Mouse (Mus musculus) midbrain, embryonic 13.5 days (tissue): ENCODE measurements at regions not wholly inside any gene's neighbourhood (a gene's known extent, or its start where the extent isn't known, plus 50 kb on each side); places are given as distances from the start of the nearest gene placed in this dataset.
A peak's percentile ranks its signal among the peaks of the same experiment; 100 is the strongest.

Experiments
- ATAC-seq: fragments of 200-750 bp; cut with Nextera tagmentation; 2 replicates; pipeline ENCODE4 v1.8.0; 2017; ENCODE audit warnings: mild to moderate bottlenecking, moderate TSS enrichment, moderate library complexity
- H3K27ac ChIP-seq: fragments of 300-500 bp; sonication (generic); 2 replicates; pipeline ENCODE4 v1.5.1; 2015; ENCODE audit warnings: inconsistent platforms, mild to moderate bottlenecking, moderate library complexity
- H3K27me3 ChIP-seq: fragments of 300-500 bp; sonication (generic); 2 replicates; pipeline ENCODE4 v1.6.1; 2015; ENCODE audit warnings: mild to moderate bottlenecking, inconsistent platforms
- H3K36me3 ChIP-seq: fragments of 300-500 bp; sonication (generic); 2 replicates; pipeline ENCODE4 v1.6.1; 2015; ENCODE audit warnings: mild to moderate bottlenecking, inconsistent platforms
- H3K4me1 ChIP-seq: fragments of 300-500 bp; sonication (generic); replicated peaks from 2 replicates; pipeline ENCODE4 v1.6.1; 2015; ENCODE audit warnings: inconsistent platforms
- H3K4me2 ChIP-seq: fragments of 300-500 bp; sonication (generic); replicated peaks from 2 replicates; pipeline ENCODE4 v1.6.1; 2015; ENCODE audit warnings: moderate library complexity, mild to moderate bottlenecking, inconsistent platforms
- H3K4me3 ChIP-seq: fragments of 300-500 bp; sonication (generic); replicated peaks from 2 replicates; pipeline ENCODE4 v1.5.1; 2015; ENCODE audit warnings: mild to moderate bottlenecking, inconsistent platforms
- H3K9ac ChIP-seq: fragments of 300-500 bp; sonication (generic); replicated peaks from 2 replicates; pipeline ENCODE4 v1.6.1; 2015; ENCODE audit warnings: mild to moderate bottlenecking, inconsistent platforms
- H3K9me3 ChIP-seq: fragments of 300-500 bp; sonication (generic); 2 replicates; pipeline ENCODE4 v1.6.1; 2016; ENCODE audit warnings: mild to moderate bottlenecking, inconsistent platforms
- WGBS: fragments of 180-500 bp; shearing (Covaris S2); methylation state at CpG from one replicate; pipeline ENCODE4 v1.1.7; 2015; 5-methylcytosine and 5-hydroxymethylcytosine counted together

DNA sequence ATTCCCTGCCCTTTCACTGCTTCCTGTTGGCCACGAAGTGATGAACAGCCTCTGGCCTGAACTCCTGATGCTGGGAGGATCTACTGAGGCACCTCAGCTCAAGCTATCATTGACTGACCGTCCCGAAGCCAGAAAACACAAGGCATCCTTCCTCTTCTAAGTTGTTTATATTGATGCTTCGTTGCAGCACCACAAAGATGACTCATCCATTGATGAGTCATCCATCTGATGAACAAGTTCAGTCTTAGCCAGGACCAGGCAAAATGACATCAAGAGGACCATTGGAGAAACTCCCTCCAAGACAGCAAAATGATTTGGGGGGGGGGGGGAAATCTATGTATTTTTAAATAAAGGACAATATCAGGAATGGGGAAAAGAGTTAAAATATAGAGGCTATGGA, 144.5 kb downstream of the Rab28 start:
- Histone ChIP-seq H3K27me3 (no peaks in the 10 kb centered on the region), H3K9me3 (no peaks in the 10 kb centered on the region), H3K36me3 (no peaks in the 10 kb centered on the region), H3K4me2 (no peak overlapping the region), H3K9ac (no peak overlapping the region), H3K27ac (no peak overlapping the region), H3K4me3 (no peak overlapping the region), H3K4me1 (no peaks in the 10 kb centered on the region)
- WGBS, result 79% methylated on average over 4 of the region's 4 CpGs
- no peak for ATAC-seq

DNA sequence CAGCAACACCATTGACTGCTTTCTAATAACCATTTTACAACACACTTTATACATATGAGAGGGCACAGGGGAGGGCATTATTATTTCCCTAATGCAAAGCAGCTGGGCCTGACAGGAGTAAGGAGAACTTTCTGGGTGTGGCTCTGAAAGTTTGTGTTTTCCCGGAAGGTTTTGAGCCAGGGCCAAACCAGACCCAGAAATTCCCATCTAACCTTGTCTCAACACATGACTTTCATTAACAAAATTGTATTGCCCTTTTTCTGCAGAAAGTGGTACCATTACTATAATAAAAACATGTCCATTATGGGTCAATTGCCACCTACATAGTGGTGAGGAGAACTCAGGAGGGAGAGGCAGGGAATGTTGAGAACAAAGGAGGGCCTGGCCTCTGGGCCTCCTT, 145.7 kb downstream of the Rab28 start:
- Histone ChIP-seq H3K4me2 (no peak overlapping the region), H3K4me3 (no peak overlapping the region), H3K36me3 (no peaks in the 10 kb centered on the region), H3K4me1 (no peaks in the 10 kb centered on the region), H3K27me3 (no peaks in the 10 kb centered on the region), H3K9ac (no peak overlapping the region), H3K9me3 (no peaks in the 10 kb centered on the region), H3K27ac (no peak overlapping the region)
- WGBS, result 97% methylated on average over 1 of the region's 1 CpGs
- ATAC-seq, result no peak

DNA sequence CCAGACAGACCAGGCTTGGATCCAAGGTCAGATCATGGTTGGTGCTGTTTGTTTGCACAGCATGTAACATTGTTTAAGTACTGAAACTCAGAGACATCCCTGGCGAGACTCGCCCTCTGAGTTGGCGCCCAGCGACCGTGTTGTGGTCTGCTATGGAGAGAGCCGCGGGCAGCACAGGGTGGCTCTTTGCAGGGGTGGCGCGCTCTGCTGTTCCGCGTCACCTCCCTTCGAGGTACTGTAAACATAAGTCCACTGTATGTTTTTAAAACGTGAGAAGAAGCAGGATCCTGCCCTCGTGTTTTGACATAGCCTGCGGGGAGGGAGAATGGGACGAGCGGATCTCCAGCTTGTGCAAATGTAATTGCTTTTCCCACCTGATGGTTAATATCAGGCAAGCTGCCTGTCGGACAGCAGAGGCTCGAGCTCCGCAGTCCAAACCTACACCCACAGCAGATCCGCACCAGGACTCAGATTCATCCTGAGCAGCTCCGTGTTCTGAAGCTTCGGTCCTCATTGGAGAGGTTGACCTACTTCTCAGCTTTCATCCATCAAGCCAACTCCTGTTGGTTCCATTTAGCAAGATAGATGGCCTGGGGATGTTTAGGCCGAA, 151.2 kb downstream of the Rab28 start:
- Histone ChIP-seq H3K36me3 (no peaks in the 10 kb centered on the region), H3K27ac (no peak overlapping the region), H3K9ac (no peak overlapping the region), H3K4me3 (0 out of 2 replicates have a peak overlapping the region, but pooled peaks have one; percentile 1), H3K4me1 (no peaks in the 10 kb centered on the region), H3K4me2 (peak overlapping the region; percentile 22), H3K27me3 (no peaks in the 10 kb centered on the region), H3K9me3 (no peaks in the 10 kb centered on the region)
- WGBS, result 56% methylated on average over 24 of the region's 24 CpGs
- 0 out of 2 replicates have a peak, but pooled peaks have one; percentile 37 for ATAC-seq

DNA sequence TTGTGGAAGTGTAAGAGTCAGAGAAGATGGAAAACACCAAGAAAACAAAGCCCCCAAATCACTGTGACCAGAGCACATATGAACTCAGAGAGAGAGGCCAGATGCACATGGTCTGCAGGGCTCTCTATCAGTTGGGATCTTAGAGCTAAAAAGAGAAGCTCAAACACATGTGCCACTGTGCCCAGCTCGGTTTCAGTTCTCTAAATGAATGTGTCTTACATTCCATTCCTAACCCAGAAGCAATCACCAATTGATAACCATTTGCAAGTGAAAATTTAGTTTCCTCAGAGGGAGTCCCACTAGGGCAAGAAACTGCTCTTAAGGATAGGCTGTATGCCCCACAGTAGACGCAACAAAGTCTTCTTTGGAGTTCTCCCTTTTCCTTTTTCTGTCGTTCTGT, 153.6 kb downstream of the Rab28 start:
- 91% methylated on average over 3 of the region's 3 CpGs for WGBS
- no peak overlapping the region for H3K4me2 ChIP-seq
- ATAC-seq, result no peak

DNA sequence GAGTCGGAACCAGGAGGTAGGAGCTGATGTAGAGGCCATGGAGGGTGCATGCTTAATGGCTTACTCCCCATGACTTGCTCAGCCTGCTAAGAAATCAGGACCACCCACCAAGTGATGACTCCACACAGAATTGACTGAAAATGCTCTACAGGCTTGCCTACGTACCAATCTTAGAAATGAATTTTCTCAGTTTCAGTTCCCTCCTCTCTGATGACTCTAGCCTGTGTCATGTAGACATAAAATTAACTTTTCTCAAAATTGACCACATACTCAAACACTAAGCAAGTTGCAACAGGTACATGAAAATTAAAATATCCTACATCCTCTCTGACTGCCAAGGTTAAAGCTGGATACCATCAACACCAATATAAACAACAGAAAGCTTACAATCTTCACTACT, 157.9 kb downstream of the Rab28 start:
- no peaks in the 10 kb centered on the region for H3K36me3 ChIP-seq
- no peak overlapping the region for H3K9ac ChIP-seq
- no peaks in the 10 kb centered on the region for H3K27me3 ChIP-seq
- WGBS, result 84% methylated on average over 2 of the region's 2 CpGs
- no peak overlapping the region for H3K4me2 ChIP-seq
- no peaks in the 10 kb centered on the region for H3K9me3 ChIP-seq
- H3K27ac ChIP-seq, result no peak overlapping the region
- no peak overlapping the region for H3K4me3 ChIP-seq
- no peak for ATAC-seq
- H3K4me1 ChIP-seq, result no peaks in the 10 kb centered on the region

More for the DNA sequence above, 153.6 kb downstream of the Rab28 start:
- Histone ChIP-seq H3K4me1 (no peaks in the 10 kb centered on the region), H3K27me3 (no peaks in the 10 kb centered on the region), H3K9ac (no peak overlapping the region), H3K27ac (no peak overlapping the region), H3K9me3 (no peaks in the 10 kb centered on the region), H3K4me3 (no peak overlapping the region), H3K36me3 (no peaks in the 10 kb centered on the region)

DNA sequence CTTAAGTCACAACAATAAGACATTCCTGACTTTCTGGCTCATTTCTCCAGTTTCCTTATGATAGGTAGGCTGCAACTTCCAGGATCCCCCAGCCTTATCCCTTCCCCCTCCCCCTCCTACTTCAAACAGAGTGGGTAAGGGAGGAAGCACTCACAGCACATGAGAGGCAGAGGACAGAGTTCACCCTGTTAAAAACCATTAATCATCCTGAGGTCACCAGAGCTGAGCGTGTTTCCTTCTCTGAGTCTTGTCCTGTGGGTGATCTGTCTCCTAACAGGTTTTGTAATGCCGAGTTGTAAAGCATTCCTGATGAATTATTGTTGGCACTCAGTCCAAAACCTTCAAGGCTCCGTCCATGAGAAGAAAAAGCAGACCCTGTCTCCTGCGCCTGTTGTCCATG, 161.0 kb downstream of the Rab28 start:
- H3K27ac ChIP-seq, result no peak overlapping the region
- H3K9ac ChIP-seq, result no peak overlapping the region
- no peaks in the 10 kb centered on the region for H3K27me3 ChIP-seq
- ATAC-seq, result no peak
- no peaks in the 10 kb centered on the region for H3K4me1 ChIP-seq
- H3K9me3 ChIP-seq, result no peaks in the 10 kb centered on the region
- WGBS, result 81% methylated on average over 4 of the region's 4 CpGs
- H3K36me3 ChIP-seq, result no peaks in the 10 kb centered on the region
- H3K4me2 ChIP-seq, result no peak overlapping the region
- no peak overlapping the region for H3K4me3 ChIP-seq

DNA sequence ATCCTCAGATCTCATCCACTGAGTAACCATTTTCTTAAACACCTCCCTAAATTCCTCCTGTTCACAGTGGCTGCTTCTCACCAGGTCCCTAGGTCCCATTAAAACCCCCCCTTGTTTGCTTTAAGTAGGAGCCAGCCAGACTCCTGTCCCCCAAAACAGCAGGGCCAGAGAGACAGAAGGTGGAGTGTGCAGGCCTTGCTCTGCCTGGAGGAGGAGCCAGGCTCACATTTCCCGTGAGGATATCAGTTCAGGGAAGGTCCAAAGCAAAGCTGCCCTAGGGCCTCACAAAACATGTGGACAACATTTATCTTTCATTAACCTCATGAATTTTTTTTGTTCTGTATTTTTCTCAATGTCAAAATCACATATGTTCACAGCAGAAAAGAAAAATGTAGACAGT, 167.2 kb downstream of the Rab28 start:
- Histone ChIP-seq H3K36me3 (no peaks in the 10 kb centered on the region), H3K9me3 (no peaks in the 10 kb centered on the region), H3K27ac (no peak overlapping the region), H3K4me1 (no peaks in the 10 kb centered on the region), H3K4me2 (no peak overlapping the region), H3K9ac (no peak overlapping the region), H3K27me3 (no peaks in the 10 kb centered on the region), H3K4me3 (no peak overlapping the region)
- ATAC-seq, result no peak
- WGBS, result 11% methylated on average over 1 of the region's 1 CpGs

DNA sequence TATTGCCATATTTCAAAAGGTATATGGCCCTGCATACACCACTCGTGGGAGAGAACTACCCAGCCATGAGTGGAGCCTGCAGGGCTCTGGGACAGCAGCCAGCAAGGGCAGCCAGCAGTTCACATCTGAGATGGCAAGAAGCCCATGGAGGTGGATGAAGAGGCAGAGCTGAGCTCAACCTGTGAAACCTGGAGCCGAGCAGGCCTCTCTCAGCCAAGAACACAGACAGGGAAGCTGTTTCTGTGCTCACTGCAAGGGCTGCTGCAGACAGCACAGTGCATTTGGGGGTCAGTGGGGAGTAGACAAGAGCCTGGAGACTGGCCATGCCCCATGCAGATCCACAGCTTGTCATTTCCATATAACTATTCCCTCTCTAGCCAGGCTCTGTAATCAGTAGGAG, 173.4 kb downstream of the Rab28 start:
- no peak for ATAC-seq
- no peaks in the 10 kb centered on the region for H3K27me3 ChIP-seq
- H3K9me3 ChIP-seq, result no peaks in the 10 kb centered on the region
- H3K4me2 ChIP-seq, result no peak overlapping the region
- no peaks in the 10 kb centered on the region for H3K4me1 ChIP-seq
- no peaks in the 10 kb centered on the region for H3K36me3 ChIP-seq
- WGBS, result 82% methylated on average over 2 of the region's 2 CpGs
- H3K27ac ChIP-seq, result no peak overlapping the region
- H3K4me3 ChIP-seq, result no peak overlapping the region
- H3K9ac ChIP-seq, result no peak overlapping the region
